Mouse (Mus musculus): ENCODE measurements around the gene Ttc7b.

GRCm38 (mm10) chr12:100543437-100544193, 23.0 kb upstream of the Ttc7b start:
- TF ChIP-seq CTCF (IDR thresholded peaks at IDR 0.05; ENCODE audit: low read depth) (no peak), EP300 (optimal IDR thresholded peaks at IDR 0.05) (no peak)
